Mouse (Mus musculus): ENCODE data around the gene Tsku. TPM values are rescaled to one million over a fixed set of nuclear protein-coding genes. Genes with fewer than 3 reads are reported as not detected.
A peak's percentile ranks its signal among the peaks of the same experiment; 100 is the strongest.

Tsku gene
- polyA plus RNA-seq, 1 experiment from 2014 or later = 8.2 TPM

GRCm38 (mm10) chr7:98321083-98321482 is 40.0 kb downstream of the Tsku start, which contains the start of gene Acer3:
TSS of gene Acer3 (minus strand) at chr7:98321208.
- Histone ChIP-seq H3K9me3 (no peaks in the 10 kb centered on the region), H3K9ac (no peak within 1 kb of the TSS), H3K4me3 (replicated peaks) (no peak within 1 kb of the TSS), H3K4me1 (replicated peaks) (peaks cover 9% of the 10 kb centered on the region; the same call in 1 of the 2 replicates), H3K27me3 (replicated peaks) (no peaks in the 10 kb centered on the region), H3K4me2 (replicated peaks) (no peak within 1 kb of the TSS), H3K36me3 (no peaks in the 10 kb centered on the region), H3K27ac (no peak within 1 kb of the TSS)
- no peak for ATAC-seq
- WGBS = 77% methylated on average over 2 of the region's 2 CpGs

GRCm38 (mm10) chr7:98320006-98320556 is 41.0 kb downstream of the Tsku start:
- no peaks in the 10 kb centered on the region for H3K36me3 ChIP-seq
- ATAC-seq = no peak
- 80% methylated on average over 7 of the region's 7 CpGs for WGBS
- H3K9me3 ChIP-seq = no peaks in the 10 kb centered on the region
- no peak overlapping the region for H3K27ac ChIP-seq
- no peak overlapping the region for H3K4me3 ChIP-seq (replicated peaks)
- no peak overlapping the region for H3K9ac ChIP-seq
- no peaks in the 10 kb centered on the region for H3K27me3 ChIP-seq (replicated peaks)
- H3K4me1 ChIP-seq (replicated peaks) = peaks cover 9% of the 10 kb centered on the region; the same call in 1 of the 2 replicates
- H3K4me2 ChIP-seq (replicated peaks) = no peak overlapping the region

- Histone ChIP-seq H3K4me1 (replicated peaks) (no peaks in the 10 kb centered on the region), H3K9me3 (no peaks in the 10 kb centered on the region), H3K4me3 (replicated peaks) (no peak overlapping the region), H3K9ac (no peak overlapping the region), H3K27me3 (replicated peaks) (no peaks in the 10 kb centered on the region), H3K27ac (no peak overlapping the region), H3K4me2 (replicated peaks) (no peak overlapping the region), H3K36me3 (no peaks in the 10 kb centered on the region)
- no peak for ATAC-seq
- 56% methylated on average over 2 of the region's 2 CpGs for WGBS
These were observed 44.6 kb downstream of the Tsku start for GRCm38 (mm10) chr7:98316568-98316967.

- Histone ChIP-seq H3K9ac (no peak overlapping the region), H3K4me3 (replicated peaks) (no peak overlapping the region), H3K4me2 (replicated peaks) (no peak overlapping the region), H3K27me3 (replicated peaks) (no peaks in the 10 kb centered on the region), H3K4me1 (replicated peaks) (no peaks in the 10 kb centered on the region), H3K36me3 (no peaks in the 10 kb centered on the region), H3K9me3 (no peaks in the 10 kb centered on the region), H3K27ac (no peak overlapping the region)
- ATAC-seq = no peak
- 79% methylated on average over 2 of the region's 2 CpGs for WGBS
These were observed 46.0 kb downstream of the Tsku start for GRCm38 (mm10) chr7:98315087-98315486.

GRCm38 (mm10) chr7:98312185-98312920 is 48.8 kb downstream of the Tsku start:
- no peaks in the 10 kb centered on the region for H3K9me3 ChIP-seq
- no peak for ATAC-seq
- no peak overlapping the region for H3K4me3 ChIP-seq (replicated peaks)
- no peak overlapping the region for H3K9ac ChIP-seq
- no peak overlapping the region for H3K27ac ChIP-seq
- no peaks in the 10 kb centered on the region for H3K4me1 ChIP-seq (replicated peaks)
- WGBS = 54% methylated on average over 4 of the region's 4 CpGs
- H3K36me3 ChIP-seq = no peaks in the 10 kb centered on the region
- no peaks in the 10 kb centered on the region for H3K27me3 ChIP-seq (replicated peaks)
- H3K4me2 ChIP-seq (replicated peaks) = no peak overlapping the region

GRCm38 (mm10) chr7:98310266-98310665 is 50.9 kb downstream of the Tsku start:
- no peak overlapping the region for H3K4me3 ChIP-seq (replicated peaks)
- ATAC-seq = no peak
- H3K36me3 ChIP-seq = no peaks in the 10 kb centered on the region
- no peaks in the 10 kb centered on the region for H3K27me3 ChIP-seq (replicated peaks)
- H3K9me3 ChIP-seq = no peaks in the 10 kb centered on the region
- H3K9ac ChIP-seq = no peak overlapping the region
- 57% methylated on average over 6 of the region's 6 CpGs for WGBS
- no peak overlapping the region for H3K27ac ChIP-seq
- no peak overlapping the region for H3K4me2 ChIP-seq (replicated peaks)
- no peaks in the 10 kb centered on the region for H3K4me1 ChIP-seq (replicated peaks)

- ATAC-seq = peak; percentile 100
- WGBS = under 1% methylated on average over 53 of the region's 53 CpGs
These were observed 51.7 kb downstream of the Tsku start for GRCm38 (mm10) chr7:98309219-98310030.

GRCm38 (mm10) chr7:98308607-98309218 is 52.4 kb downstream of the Tsku start:
- under 1% methylated on average over 33 of the region's 33 CpGs for WGBS
- peak overlapping the region; percentile 58; the same call in 1 of the 2 replicates for H3K27ac ChIP-seq
- H3K4me3 ChIP-seq (replicated peaks) = peak overlapping the region; percentile 86
- no peaks in the 10 kb centered on the region for H3K27me3 ChIP-seq (replicated peaks)
- peak; percentile 81 for ATAC-seq
- no peaks in the 10 kb centered on the region for H3K36me3 ChIP-seq
- H3K9ac ChIP-seq = peak overlapping the region; percentile 91
- no peaks in the 10 kb centered on the region for H3K9me3 ChIP-seq
- H3K4me1 ChIP-seq (replicated peaks) = no peaks in the 10 kb centered on the region
- peak overlapping the region; percentile 88 for H3K4me2 ChIP-seq (replicated peaks)

More at GRCm38 (mm10) chr7:98309219-98310030, 51.7 kb downstream of the Tsku start:
- H3K9me3 ChIP-seq = no peaks in the 10 kb centered on the region
- H3K4me3 ChIP-seq (replicated peaks) = peak overlapping the region; percentile 86
- no peaks in the 10 kb centered on the region for H3K36me3 ChIP-seq
- peak overlapping the region; percentile 91 for H3K9ac ChIP-seq
- H3K4me1 ChIP-seq (replicated peaks) = no peaks in the 10 kb centered on the region
- H3K4me2 ChIP-seq (replicated peaks) = peak overlapping the region; percentile 88
- no peaks in the 10 kb centered on the region for H3K27me3 ChIP-seq (replicated peaks)
- peak overlapping the region; percentile 58; the same call in 1 of the 2 replicates for H3K27ac ChIP-seq

- Histone ChIP-seq H3K4me2 (replicated peaks) (peak overlapping the region; percentile 88), H3K27ac (no peak overlapping the region), H3K4me1 (replicated peaks) (no peaks in the 10 kb centered on the region), H3K27me3 (replicated peaks) (no peaks in the 10 kb centered on the region), H3K4me3 (replicated peaks) (peak overlapping the region; percentile 86), H3K36me3 (no peaks in the 10 kb centered on the region), H3K9ac (peak overlapping the region; percentile 91; the same call in 1 of the 2 replicates), H3K9me3 (no peaks in the 10 kb centered on the region)
- 53% methylated on average over 9 of the region's 9 CpGs for WGBS
- no peak for ATAC-seq
These were observed 53.1 kb downstream of the Tsku start for GRCm38 (mm10) chr7:98307921-98308606.

GRCm38 (mm10) chr7:98307411-98307810 is 53.7 kb downstream of the Tsku start:
- Histone ChIP-seq H3K4me1 (replicated peaks) (no peaks in the 10 kb centered on the region), H3K9me3 (no peaks in the 10 kb centered on the region), H3K27ac (no peak overlapping the region), H3K27me3 (replicated peaks) (no peaks in the 10 kb centered on the region), H3K4me2 (replicated peaks) (no peak overlapping the region), H3K36me3 (no peaks in the 10 kb centered on the region), H3K9ac (no peak overlapping the region), H3K4me3 (replicated peaks) (no peak overlapping the region)
- WGBS = 93% methylated on average over 2 of the region's 2 CpGs
- no peak for ATAC-seq

Data from intestine, embryonic 15.5 days (tissue).